Mouse (Mus musculus) embryonic facial prominence, embryonic 10.5 days (tissue): ENCODE results near the gene Pcca. TPM values are rescaled to one million over a fixed set of nuclear protein-coding genes. Genes with fewer than 3 reads are reported as not detected.

Source experiments
- DNase-seq: peaks from one replicate; pipeline ENCODE4 v3.0.0-alpha.2; 2017; ENCODE audit warnings: low spot score
- H3K27ac ChIP-seq: fragments of 300-500 bp; sonication (generic); replicated peaks from 2 replicates; pipeline ENCODE4 v1.5.1; 2016; ENCODE audit warnings: mild to moderate bottlenecking
- H3K27me3 ChIP-seq: fragments of 300-500 bp; sonication (generic); replicated peaks from 2 replicates; pipeline ENCODE4 v1.6.1; 2016; ENCODE audit warnings: low read depth, mild to moderate bottlenecking; ENCODE audit not compliant: poor library complexity, severe bottlenecking
- H3K36me3 ChIP-seq: fragments of 300-500 bp; sonication (generic); replicated peaks from 2 replicates; pipeline ENCODE4 v1.6.1; 2016; ENCODE audit warnings: mild to moderate bottlenecking, moderate library complexity
- H3K4me1 ChIP-seq: fragments of 300-500 bp; sonication (generic); 2 replicates; pipeline ENCODE4 v1.6.1; 2016
- H3K4me3 ChIP-seq: fragments of 300-500 bp; sonication (generic); 2 replicates; pipeline ENCODE4 v1.5.1; 2016; ENCODE audit warnings: mild to moderate bottlenecking, moderate library complexity
- H3K9me3 ChIP-seq: fragments of 300-500 bp; sonication (generic); 2 replicates; pipeline ENCODE4 v1.6.1; 2016; ENCODE audit warnings: mild to moderate bottlenecking
- WGBS: fragments of 180-500 bp; shearing (Covaris S2); methylation state at CpG from one replicate; pipeline ENCODE4 v1.1.7; 2016; 5-methylcytosine and 5-hydroxymethylcytosine counted together
- polyA plus RNA-seq: library from polyadenylated mRNA; unstranded; fragments of >200 nt; fragmentation: Nextera tagmentation; extraction: Ambion mirVana; gene quantifications from 2 replicates; pipeline ENCODE4 v1.2.1, GENCODE M21; 2016

Pcca gene
- polyA plus RNA-seq, 1 experiment from 2014 or later = 29.1 TPM

DNA sequence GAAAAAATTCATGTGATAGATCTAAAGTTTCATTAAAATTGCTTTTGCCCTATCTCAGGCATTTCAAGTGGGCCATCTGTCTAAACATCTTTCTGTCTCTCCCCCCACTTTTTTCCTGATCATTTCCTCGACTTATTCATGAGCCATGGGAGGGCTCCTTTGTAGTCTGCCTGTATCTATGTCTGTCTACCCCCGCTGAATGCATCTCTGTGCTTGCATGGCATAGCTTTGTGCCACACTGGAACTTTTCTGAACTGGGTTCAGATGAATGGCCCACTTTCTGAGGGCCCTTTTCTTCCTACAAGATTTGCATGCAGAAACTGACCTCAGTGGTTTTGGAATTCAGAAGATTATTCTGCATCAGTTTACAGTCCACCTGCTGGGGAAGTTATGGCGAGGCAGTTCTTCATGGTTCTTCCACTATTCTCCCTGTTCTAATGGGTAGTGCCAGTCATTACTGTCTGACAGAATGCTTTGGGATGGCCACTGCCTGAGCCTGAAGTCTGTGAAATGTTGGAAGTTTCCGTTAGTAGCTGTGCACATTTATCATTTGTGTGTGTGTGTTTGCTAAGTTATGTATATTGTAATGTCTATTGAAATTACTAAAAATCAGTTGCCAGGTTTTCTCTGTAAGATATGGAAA, 195.4 kb downstream of the Pcca start:
- H3K27me3 ChIP-seq = no peaks in the 10 kb centered on the region
- no peaks in the 10 kb centered on the region for H3K36me3 ChIP-seq
- no peak overlapping the region for H3K27ac ChIP-seq
- no peak for DNase-seq
- H3K4me3 ChIP-seq = no peak overlapping the region
- WGBS = 74% methylated on average over 4 of the region's 4 CpGs
- no peaks in the 10 kb centered on the region for H3K4me1 ChIP-seq
- H3K9me3 ChIP-seq = no peaks in the 10 kb centered on the region

DNA sequence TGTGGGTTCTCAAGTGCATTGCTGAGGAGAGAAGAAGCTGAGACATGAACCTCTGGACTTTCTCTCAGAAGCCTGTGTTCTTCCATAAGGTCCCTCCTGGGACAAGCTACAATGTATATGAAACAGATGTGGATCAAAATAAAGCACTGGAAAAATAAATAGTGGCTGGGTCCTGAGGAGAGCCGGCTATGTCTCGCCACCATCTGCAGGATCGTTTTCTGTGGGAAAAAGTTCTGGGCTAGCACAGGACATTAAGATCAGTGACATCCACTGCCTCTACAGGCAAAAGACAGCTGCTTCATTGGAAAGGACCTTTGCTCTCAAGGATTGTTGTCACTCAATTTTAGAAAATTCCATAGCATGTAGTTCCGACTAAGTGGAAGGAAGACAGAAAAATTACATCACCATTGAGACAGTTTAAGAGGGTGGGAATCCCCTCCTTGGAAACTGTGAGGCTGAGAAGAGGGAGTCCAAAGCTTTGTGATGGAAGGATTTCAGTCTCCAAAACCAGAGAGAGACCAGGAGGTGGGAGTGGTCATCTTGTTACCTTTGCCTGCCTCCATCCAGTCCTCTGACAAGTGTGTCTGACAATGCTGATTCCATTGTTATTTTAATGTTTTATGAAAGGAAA, 196.9 kb downstream of the Pcca start:
- no peaks in the 10 kb centered on the region for H3K36me3 ChIP-seq
- DNase-seq = no peak
- H3K4me3 ChIP-seq = no peak overlapping the region
- H3K27me3 ChIP-seq = no peaks in the 10 kb centered on the region
- H3K9me3 ChIP-seq = no peaks in the 10 kb centered on the region
- no peak overlapping the region for H3K27ac ChIP-seq
- 64% methylated on average over 4 of the region's 4 CpGs for WGBS
- no peaks in the 10 kb centered on the region for H3K4me1 ChIP-seq

DNA sequence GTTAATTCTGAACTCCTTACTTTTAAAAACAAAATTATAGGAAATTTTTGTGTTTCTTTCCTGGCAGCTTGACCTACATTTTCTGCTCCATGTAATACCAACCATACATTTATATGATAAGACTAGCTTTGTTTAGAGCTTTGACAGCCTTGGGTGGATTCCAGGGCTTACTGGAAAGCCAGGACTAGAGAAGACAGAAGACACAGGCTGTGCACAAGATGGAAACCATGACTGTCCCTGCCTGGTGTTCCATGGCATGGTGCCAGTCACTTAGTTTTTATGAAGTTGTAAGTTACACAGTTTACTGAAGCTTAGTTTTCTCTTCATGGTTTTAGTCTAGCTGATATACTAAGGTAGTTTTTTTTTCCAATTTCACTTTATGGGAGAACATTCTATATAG, 202.7 kb downstream of the Pcca start:
- Histone ChIP-seq H3K4me3 (no peak overlapping the region), H3K27me3 (no peaks in the 10 kb centered on the region), H3K9me3 (no peaks in the 10 kb centered on the region), H3K36me3 (no peaks in the 10 kb centered on the region), H3K4me1 (no peaks in the 10 kb centered on the region), H3K27ac (no peak overlapping the region)
- DNase-seq = no peak

DNA sequence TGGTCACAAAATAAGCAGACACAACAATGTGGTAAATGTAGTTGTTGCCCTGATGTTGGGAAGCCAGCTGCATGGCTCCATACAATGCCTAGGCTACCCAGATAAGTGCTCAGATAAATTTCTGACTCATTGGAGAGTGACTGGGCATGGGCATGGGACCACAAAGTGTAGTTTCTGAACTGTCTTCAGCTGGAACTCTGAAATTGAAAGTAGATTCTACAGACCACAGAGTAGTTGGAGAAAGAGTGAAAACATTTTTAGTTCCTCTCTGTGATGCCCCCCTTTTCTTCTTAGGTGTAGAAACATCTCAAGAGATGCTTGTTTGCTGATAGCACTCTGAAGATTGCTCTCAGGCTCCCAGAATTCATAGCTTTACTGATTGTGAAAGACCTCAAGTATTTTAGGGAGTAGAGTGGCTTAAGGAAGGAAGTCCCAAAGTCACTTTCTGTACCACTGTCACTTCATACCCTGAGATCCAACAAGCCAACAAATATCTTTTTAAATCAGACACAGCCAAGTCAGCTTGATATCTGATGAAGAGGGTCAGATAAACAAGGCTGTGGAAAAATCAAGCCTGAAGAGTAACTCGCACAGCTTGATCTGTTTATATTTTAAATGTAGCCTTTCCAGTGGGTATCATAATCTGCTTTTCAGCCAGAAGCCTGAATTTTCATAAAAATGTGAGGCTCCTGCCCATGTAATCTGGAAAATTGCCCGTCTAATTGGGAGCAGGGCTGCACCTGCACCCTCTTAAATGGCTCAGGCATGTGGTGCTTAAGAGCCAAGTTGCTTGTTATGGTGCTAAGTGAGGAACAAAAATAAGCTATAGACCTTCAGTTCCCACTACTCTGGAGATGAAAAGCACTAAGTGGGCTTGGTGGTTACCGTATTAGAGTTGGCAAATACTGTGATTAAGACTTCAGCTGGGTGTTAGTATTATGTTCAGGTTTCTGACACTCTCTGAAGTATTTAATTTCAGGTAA, 214.0 kb downstream of the Pcca start:
- Histone ChIP-seq H3K4me1 (no peaks in the 10 kb centered on the region), H3K27ac (no peak overlapping the region)

DNA sequence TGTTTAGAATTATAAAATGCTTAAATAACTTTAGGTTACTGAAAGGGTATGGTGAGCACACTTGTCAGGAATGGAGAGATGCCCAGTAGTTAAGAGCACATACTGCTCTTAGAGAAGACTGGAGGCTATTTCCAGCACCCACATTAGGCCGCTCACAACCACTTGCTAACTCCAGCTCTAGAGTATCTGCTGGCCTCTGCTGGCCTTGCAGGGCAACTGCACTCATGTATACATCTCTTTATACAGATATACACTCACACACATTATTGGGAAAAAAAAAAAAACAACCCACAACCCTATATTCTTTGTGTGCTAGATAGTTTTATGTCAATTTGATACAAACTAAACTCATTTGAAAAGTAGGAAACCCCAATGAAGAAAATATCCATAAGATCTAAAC, 217.4 kb downstream of the Pcca start:
- no peaks in the 10 kb centered on the region for H3K9me3 ChIP-seq
- H3K27ac ChIP-seq = no peak overlapping the region
- WGBS = 96% methylated on average over 1 of the region's 1 CpGs
- H3K36me3 ChIP-seq = no peaks in the 10 kb centered on the region
- no peak overlapping the region for H3K4me3 ChIP-seq
- no peak for DNase-seq
- H3K4me1 ChIP-seq = peaks cover 19% of the 10 kb centered on the region
- H3K27me3 ChIP-seq = no peaks in the 10 kb centered on the region

More for the DNA sequence above, 214.0 kb downstream of the Pcca start:
- DNase-seq = no peak
- no peaks in the 10 kb centered on the region for H3K27me3 ChIP-seq
- H3K36me3 ChIP-seq = no peaks in the 10 kb centered on the region
- WGBS = 72% methylated on average over 3 of the region's 3 CpGs
- H3K9me3 ChIP-seq = no peaks in the 10 kb centered on the region
- H3K4me3 ChIP-seq = no peak overlapping the region

DNA sequence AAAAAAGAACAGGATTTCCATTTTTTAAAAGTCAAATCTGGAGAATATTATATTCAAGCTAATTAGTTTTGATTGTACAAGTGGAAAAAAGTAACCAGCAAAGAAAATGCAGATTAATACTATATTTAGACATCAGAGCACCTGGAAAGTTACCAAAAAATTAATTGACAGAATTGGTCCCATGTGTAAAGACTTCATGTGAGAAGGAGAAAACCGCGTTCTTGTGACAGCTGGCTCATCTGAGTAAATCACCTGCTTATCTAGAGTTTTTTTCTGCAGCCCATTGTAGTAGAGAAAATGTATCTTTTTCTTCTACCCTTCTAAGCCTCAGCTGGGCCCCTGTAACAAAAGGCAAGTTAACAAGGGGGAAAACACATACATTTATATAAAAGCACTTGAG, 219.2 kb downstream of the Pcca start:
- Histone ChIP-seq H3K36me3 (no peaks in the 10 kb centered on the region), H3K27me3 (no peaks in the 10 kb centered on the region), H3K9me3 (no peaks in the 10 kb centered on the region), H3K4me1 (peaks cover 19% of the 10 kb centered on the region), H3K27ac (no peak overlapping the region), H3K4me3 (no peak overlapping the region)
- 56% methylated on average over 2 of the region's 2 CpGs for WGBS
- no peak for DNase-seq

DNA sequence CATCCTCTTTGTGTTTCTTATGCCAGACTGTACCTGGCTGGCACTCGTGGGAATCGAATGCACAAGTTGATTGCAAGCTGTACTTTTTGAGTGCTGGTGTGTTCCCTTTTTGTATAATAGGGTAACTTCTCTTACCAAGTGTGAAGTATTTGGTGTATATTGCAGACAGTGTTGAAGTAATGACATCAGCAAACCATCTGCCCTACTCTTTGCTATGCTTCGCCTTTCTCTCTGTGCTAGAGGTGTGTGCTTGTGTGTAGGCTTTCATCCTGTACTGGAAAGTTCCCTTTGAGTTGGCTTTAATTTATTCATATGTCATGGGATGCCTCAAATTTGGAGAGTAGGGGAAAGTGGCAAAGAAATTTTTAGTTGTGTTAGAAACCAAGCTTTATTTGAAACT, 220.2 kb downstream of the Pcca start:
- no peaks in the 10 kb centered on the region for H3K27me3 ChIP-seq
- DNase-seq = no peak
- WGBS = 94% methylated on average over 3 of the region's 3 CpGs
- H3K4me3 ChIP-seq = no peak overlapping the region
- no peaks in the 10 kb centered on the region for H3K36me3 ChIP-seq
- no peak overlapping the region for H3K27ac ChIP-seq
- H3K4me1 ChIP-seq = peaks cover 19% of the 10 kb centered on the region
- no peaks in the 10 kb centered on the region for H3K9me3 ChIP-seq

DNA sequence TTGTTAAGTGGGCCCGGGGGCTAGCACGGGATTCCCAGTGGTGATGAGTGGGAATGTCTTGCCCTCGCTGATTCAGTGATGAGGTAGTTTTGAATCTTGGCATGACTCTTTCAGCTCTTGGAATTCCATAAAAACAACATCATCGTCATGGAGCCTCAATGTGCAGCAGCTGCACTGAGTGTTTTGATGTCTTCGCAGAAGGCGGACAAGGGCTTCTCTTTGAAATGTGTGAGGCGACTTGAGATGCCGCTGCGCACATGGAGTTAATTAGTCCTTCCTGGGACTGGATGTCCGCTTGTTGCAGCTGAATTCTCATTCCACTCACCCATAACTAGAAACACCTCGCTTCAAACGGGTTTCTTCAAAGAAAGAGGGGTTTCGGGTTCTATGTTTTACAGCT, 221.4 kb downstream of the Pcca start:
- no peaks in the 10 kb centered on the region for H3K27me3 ChIP-seq
- 52% methylated on average over 13 of the region's 13 CpGs for WGBS

DNA sequence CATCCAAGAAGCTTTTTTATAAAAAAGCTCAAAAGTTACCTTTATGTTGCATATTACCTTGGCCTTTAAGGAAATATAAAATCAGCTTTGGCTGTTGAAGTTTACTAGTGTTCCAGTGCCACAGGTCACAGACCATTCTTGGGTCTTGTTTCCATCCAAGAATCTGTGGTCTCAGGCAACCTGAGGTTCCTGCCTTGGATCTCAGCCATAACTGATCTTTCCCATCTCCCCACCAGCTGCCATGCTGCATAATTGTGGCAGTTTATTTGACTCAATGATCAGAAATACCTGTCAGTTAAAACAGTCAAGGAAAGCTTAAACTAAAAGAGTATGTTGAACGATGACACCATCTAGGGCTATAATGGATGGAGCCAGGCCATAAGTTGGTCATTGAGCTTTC, 222.5 kb downstream of the Pcca start:
- H3K27ac ChIP-seq = no peak overlapping the region
- 95% methylated on average over 1 of the region's 1 CpGs for WGBS
- no peaks in the 10 kb centered on the region for H3K27me3 ChIP-seq
- no peak overlapping the region for H3K4me3 ChIP-seq
- no peak for DNase-seq
- H3K9me3 ChIP-seq = no peaks in the 10 kb centered on the region
- H3K36me3 ChIP-seq = no peaks in the 10 kb centered on the region
- H3K4me1 ChIP-seq = peaks cover 19% of the 10 kb centered on the region

More for the DNA sequence above, 221.4 kb downstream of the Pcca start:
- no peak overlapping the region for H3K4me3 ChIP-seq
- H3K27ac ChIP-seq = no peak overlapping the region
- peaks cover 19% of the 10 kb centered on the region for H3K4me1 ChIP-seq
- peak; percentile 55 for DNase-seq
- H3K36me3 ChIP-seq = no peaks in the 10 kb centered on the region
- no peaks in the 10 kb centered on the region for H3K9me3 ChIP-seq

DNA sequence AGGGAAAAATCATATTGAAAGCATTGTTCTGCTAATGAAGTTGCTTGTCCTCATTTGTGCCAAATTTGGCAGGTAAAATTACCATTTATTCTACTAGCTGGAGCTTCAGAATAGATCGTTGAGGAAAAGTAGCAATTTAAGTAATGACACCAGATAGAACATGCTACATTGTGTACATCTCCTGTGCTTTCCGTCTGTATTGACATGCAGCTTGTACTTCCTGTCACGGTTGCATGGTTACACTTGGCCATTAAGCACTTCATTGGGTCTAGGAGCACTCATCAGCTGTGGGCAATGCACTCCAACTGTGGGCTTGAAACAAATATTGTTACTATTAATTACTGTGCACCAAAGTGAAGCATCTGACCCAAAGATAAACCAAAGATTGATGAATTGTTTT, 225.8 kb downstream of the Pcca start:
- DNase-seq = no peak
- WGBS = 77% methylated on average over 3 of the region's 3 CpGs
- H3K27me3 ChIP-seq = no peaks in the 10 kb centered on the region
- H3K4me3 ChIP-seq = no peak overlapping the region
- H3K27ac ChIP-seq = no peak overlapping the region
- no peaks in the 10 kb centered on the region for H3K36me3 ChIP-seq
- H3K4me1 ChIP-seq = peaks cover 14% of the 10 kb centered on the region
- H3K9me3 ChIP-seq = no peaks in the 10 kb centered on the region

DNA sequence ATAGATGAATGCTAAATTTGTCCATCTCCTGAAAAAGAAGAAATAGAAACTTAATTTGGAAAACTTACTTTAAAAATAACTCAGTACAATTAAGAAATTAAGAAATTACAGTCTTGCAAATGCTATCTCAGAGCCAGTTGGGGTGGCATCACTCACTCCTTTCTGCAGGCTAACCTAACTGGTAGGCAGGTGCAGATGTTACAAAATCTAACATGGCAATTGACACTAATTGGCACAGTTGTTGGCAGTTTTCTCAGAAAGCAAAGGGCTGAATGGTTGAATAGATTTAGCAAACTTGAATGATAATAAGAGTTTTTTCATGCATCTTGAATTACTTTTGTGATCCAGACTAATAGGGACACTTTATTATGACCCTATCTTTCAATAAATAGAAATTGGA, 226.7 kb downstream of the Pcca start:
- Histone ChIP-seq H3K9me3 (no peaks in the 10 kb centered on the region), H3K4me1 (peaks cover 7% of the 10 kb centered on the region), H3K27ac (no peak overlapping the region), H3K4me3 (no peak overlapping the region), H3K36me3 (no peaks in the 10 kb centered on the region), H3K27me3 (no peaks in the 10 kb centered on the region)
- no peak for DNase-seq

DNA sequence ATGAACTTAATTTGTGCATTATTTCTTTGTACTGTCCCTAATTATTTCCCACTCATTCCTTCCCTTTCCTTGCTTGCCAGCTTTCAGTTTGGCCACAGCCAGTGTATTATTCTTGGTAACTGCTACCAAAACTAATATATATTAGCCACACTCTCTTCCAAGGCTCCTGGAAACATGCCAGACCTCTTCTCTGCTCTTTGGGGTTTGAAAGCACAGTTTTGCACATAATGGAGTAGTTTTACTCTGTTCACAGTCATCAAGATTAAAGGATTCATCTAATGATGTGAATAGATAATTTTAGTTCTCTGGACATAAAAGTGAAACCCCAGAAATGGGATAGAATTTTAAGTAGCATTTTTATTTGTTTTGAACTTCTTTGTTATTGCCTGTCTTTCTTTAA, 228.5 kb downstream of the Pcca start:
- H3K4me1 ChIP-seq = no peaks in the 10 kb centered on the region
- no peaks in the 10 kb centered on the region for H3K9me3 ChIP-seq
- no peak for DNase-seq
- no peak overlapping the region for H3K27ac ChIP-seq
- H3K36me3 ChIP-seq = no peaks in the 10 kb centered on the region
- H3K4me3 ChIP-seq = no peak overlapping the region
- H3K27me3 ChIP-seq = no peaks in the 10 kb centered on the region

DNA sequence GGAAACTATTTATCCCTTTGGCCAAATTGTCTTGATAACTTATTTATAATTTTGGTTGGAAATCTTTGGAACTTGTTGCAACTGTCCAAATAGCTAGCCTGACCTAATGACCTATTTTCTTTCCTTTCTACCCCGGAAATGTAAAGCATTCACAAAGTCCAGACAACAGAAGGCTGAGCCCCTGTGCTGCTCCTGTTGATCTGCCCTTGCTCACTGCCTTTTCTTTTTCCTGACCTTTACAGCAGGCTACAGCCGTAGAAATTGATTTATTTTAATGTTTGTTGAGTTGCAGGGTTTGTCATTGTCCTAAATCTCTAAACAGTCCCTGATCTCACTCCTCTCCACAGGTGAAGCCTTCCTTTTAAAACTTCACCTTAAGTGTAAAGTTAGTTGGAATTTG, 231.8 kb downstream of the Pcca start:
- no peak overlapping the region for H3K27ac ChIP-seq
- H3K4me3 ChIP-seq = no peak overlapping the region
- no peaks in the 10 kb centered on the region for H3K9me3 ChIP-seq
- 54% methylated on average over 2 of the region's 2 CpGs for WGBS
- no peak for DNase-seq
- H3K4me1 ChIP-seq = no peaks in the 10 kb centered on the region
- H3K36me3 ChIP-seq = no peaks in the 10 kb centered on the region
- no peaks in the 10 kb centered on the region for H3K27me3 ChIP-seq
